Mouse (Mus musculus): ENCODE measurements around the gene Ccr7.

The Ccr7 gene

GRCm38 (mm10) chr11:99154987-99155641 lies at the start of gene Ccr7:
TSS of gene Ccr7 (minus strand) at chr11:99155077.
- no peak for DNase-seq (ENCODE audit: low spot score in 2 of 2)

GRCm38 (mm10) chr11:99189154-99189582 lies 34.3 kb upstream of the Ccr7 start:
- DNase-seq (ENCODE audit: low spot score in 2 of 2) = peak; percentile 20 to 39

- DNase-seq (ENCODE audit: low spot score in 2 of 2) = no peak
Measured at GRCm38 (mm10) chr11:99187348-99187747, 32.5 kb upstream of the Ccr7 start.

GRCm38 (mm10) chr11:99186836-99187235 lies 32.0 kb upstream of the Ccr7 start:
- DNase-seq (ENCODE audit: low spot score in 2 of 2) = no peak

- DNase-seq (ENCODE audit: low spot score in 2 of 2) = no peak
Measured at GRCm38 (mm10) chr11:99182575-99182974, 27.7 kb upstream of the Ccr7 start.

- DNase-seq (ENCODE audit: low spot score in 2 of 2) = no peak
Measured at GRCm38 (mm10) chr11:99180071-99180470, 25.2 kb upstream of the Ccr7 start.

GRCm38 (mm10) chr11:99177925-99178198 lies 23.0 kb upstream of the Ccr7 start:
- no peak for DNase-seq (ENCODE audit: low spot score in 2 of 2)

GRCm38 (mm10) chr11:99177054-99177924 lies 22.4 kb upstream of the Ccr7 start:
- no peak for DNase-seq (ENCODE audit: low spot score in 2 of 2)

- no peak for DNase-seq (ENCODE audit: low spot score in 2 of 2)
Measured at GRCm38 (mm10) chr11:99172002-99172401, 17.1 kb upstream of the Ccr7 start.

- DNase-seq (ENCODE audit: low spot score in 2 of 2) = no peak
Measured at GRCm38 (mm10) chr11:99171442-99171841, 16.6 kb upstream of the Ccr7 start.

GRCm38 (mm10) chr11:99170547-99171267 lies 15.8 kb upstream of the Ccr7 start:
- no peak for DNase-seq (ENCODE audit: low spot score in 2 of 2)

GRCm38 (mm10) chr11:99170005-99170404 lies 15.1 kb upstream of the Ccr7 start:
- DNase-seq (ENCODE audit: low spot score in 2 of 2) = no peak

GRCm38 (mm10) chr11:99169438-99169837 lies 14.6 kb upstream of the Ccr7 start:
- DNase-seq (ENCODE audit: low spot score in 2 of 2) = no peak

- no peak for DNase-seq (ENCODE audit: low spot score in 2 of 2)
Measured at GRCm38 (mm10) chr11:99168030-99168474, 13.2 kb upstream of the Ccr7 start.

- no peak for DNase-seq (ENCODE audit: low spot score in 2 of 2)
Measured at GRCm38 (mm10) chr11:99167576-99167975, 12.7 kb upstream of the Ccr7 start.

- no peak for DNase-seq (ENCODE audit: low spot score in 2 of 2)
Measured at GRCm38 (mm10) chr11:99166241-99166640, 11.4 kb upstream of the Ccr7 start.

- DNase-seq (ENCODE audit: low spot score in 2 of 2) = no peak
Measured at GRCm38 (mm10) chr11:99165031-99165752, 10.3 kb upstream of the Ccr7 start.

- peak in 1 of 2 experiments; percentile 42 for DNase-seq (ENCODE audit: low spot score in 2 of 2)
Measured at GRCm38 (mm10) chr11:99162972-99163686, 8.3 kb upstream of the Ccr7 start.

- DNase-seq (ENCODE audit: low spot score in 2 of 2) = no peak
Measured at GRCm38 (mm10) chr11:99161648-99162047, 6.8 kb upstream of the Ccr7 start.

- no peak for DNase-seq (ENCODE audit: low spot score in 2 of 2)
Measured at GRCm38 (mm10) chr11:99160228-99160627, 5.4 kb upstream of the Ccr7 start.

GRCm38 (mm10) chr11:99155817-99156216 lies 940 bp upstream of the Ccr7 start:
- no peak for DNase-seq (ENCODE audit: low spot score in 2 of 2)

All from heart, adult 9 months (tissue).